Mouse (Mus musculus): ENCODE results near the gene Gm20869.
"Not testable (repeated sequence)": the region's sequence is repeated elsewhere in the genome, so short reads cannot be mapped to it uniquely, and the experiment has no call there.

Gm20869 gene

DNA sequence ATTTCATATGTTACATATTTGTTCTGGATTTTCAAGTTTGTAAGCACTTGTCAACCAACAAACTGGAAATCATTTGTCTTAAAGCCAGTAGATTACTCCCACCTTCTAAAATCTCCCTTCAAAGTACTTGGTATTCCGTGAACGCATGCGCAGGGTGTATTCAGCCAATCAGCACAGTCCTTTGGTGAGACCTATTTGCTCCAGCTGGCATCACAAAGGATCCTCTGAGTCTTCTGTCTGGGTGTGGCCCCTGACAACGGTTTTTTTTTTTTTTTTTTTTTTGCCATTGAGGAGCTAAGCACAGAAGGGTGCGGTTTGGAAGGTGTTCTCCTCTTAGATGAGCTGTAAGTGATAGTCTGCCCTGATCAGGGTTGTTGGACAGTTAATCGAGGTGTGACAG is at the start of gene Gm20869:
TSS of gene Gm20869 (plus strand) at position 301 of the 400 bp plus-strand sequence.
- not testable (repeated sequence) for DNase-seq (ENCODE audit: low spot score)

Measured in lung, postnatal 25 days (tissue).